ENCODE assay signal across 10 mouse cellular contexts in the genomic region with DNA sequence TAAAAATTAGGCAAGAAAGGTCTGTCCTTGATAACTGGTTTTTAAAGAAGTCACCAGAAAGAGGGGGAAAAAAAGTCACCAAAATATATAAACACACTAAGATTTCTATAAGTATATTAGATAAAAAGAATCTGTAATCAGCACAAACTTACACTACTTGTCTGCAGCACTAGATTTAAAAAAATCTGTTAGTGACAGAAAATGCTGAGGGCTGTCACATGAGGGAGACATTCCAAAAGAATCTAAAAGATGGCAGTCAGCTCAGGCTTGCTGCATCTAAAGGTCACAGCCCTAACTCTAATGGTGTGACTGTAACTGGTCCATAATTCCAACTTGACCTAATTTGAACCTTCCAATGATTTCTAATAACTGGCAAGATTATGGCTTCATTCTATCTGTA. TPM values are rescaled to one million over a fixed set of nuclear protein-coding genes. Genes with fewer than 3 reads are reported as not detected.
DNase-seq lines count a peak whose midpoint lies in the region; ATAC-seq and TF ChIP-seq lines count a peak whose summit lies in the region.
"Had no signal": no experiment of that assay in that cellular context is flagged by ENCODE, and none has a peak within 500 bp of the region (broad histone marks: within the 10 kb centered on the region; RNA-seq: fewer than 3 reads in every experiment).

No protein-coding gene starts in this region.

- H3K4me3 ChIP-seq in heart, embryonic 11.5 days (ENCODE audit: low read depth, low read length): peak overlapping the region; percentile 85
- H3K4me3 ChIP-seq in testis, adult 2 months (ENCODE audit: control insufficient read depth, low read depth, low read length): peak overlapping the region; percentile 53; the same call in 1 of the 2 replicates
- H3K4me3 ChIP-seq in liver, embryonic 15.5 days (replicated peaks): peak overlapping the region; percentile 97

- no peak for TF ChIP-seq POLR2A in testis, adult 2 months (IDR thresholded peaks at IDR 0.05; ENCODE audit: control insufficient read depth, low read depth, low read length)

- no peak for ATAC-seq in heart, embryonic 11.5 days (replicated peaks; ENCODE audit: insufficient number of reproducible peaks, low FRiP score, low TSS enrichment)
- ATAC-seq in liver, embryonic 15.5 days (ENCODE audit: insufficient read depth): no peak
- no peak for ATAC-seq in cerebellum, adult (ENCODE audit: insufficient number of reproducible peaks, low FRiP score, low TSS enrichment)
- ATAC-seq: CD4-positive, CD25-positive, alpha-beta regulatory T cell, adult 4 months had no signal

- H3K27me3 ChIP-seq in heart, embryonic 11.5 days (ENCODE audit: control insufficient read depth, insufficient read depth, low read length): no peaks in the 10 kb centered on the region
- H3K27me3 ChIP-seq in testis, adult 2 months (ENCODE audit: control insufficient read depth, insufficient read depth, low read length): no peaks in the 10 kb centered on the region
- no peaks in the 10 kb centered on the region for H3K27me3 ChIP-seq in liver, embryonic 15.5 days

- peaks cover under 1% of the 10 kb centered on the region; the same call in 1 of the 2 replicates for H3K36me3 ChIP-seq in heart, embryonic 11.5 days (ENCODE audit: control insufficient read depth, insufficient read depth, low read length)
- H3K36me3 ChIP-seq in testis, adult 2 months (ENCODE audit: control insufficient read depth, insufficient read depth, low read length): peaks cover 3% of the 10 kb centered on the region; the same call in 1 of the 2 replicates
- H3K36me3 ChIP-seq in liver, embryonic 15.5 days (replicated peaks): peaks cover 25% of the 10 kb centered on the region

- H3K9ac ChIP-seq in heart, embryonic 11.5 days (ENCODE audit: low read depth, low read length): no peak overlapping the region; the same call in 1 of the 2 replicates
- H3K9ac ChIP-seq in liver, embryonic 15.5 days: peak overlapping the region; percentile 98

- peak overlapping the region; percentile 76 for H3K4me2 ChIP-seq in heart, embryonic 11.5 days
- H3K4me2 ChIP-seq in liver, embryonic 15.5 days: peak overlapping the region; percentile 83

- intact Hi-C loops in left cerebral cortex, postnatal 36 days (cut with DNase I): no loop called here

- no peaks in the 10 kb centered on the region for H3K9me3 ChIP-seq in heart, embryonic 11.5 days (replicated peaks; ENCODE audit: control insufficient read depth, low read length)
- no peaks in the 10 kb centered on the region for H3K9me3 ChIP-seq in liver, embryonic 15.5 days (replicated peaks)

- no peak for DNase-seq in heart, postnatal 4 days
- no peak for DNase-seq in testis, postnatal 14 days (ENCODE audit: low spot score)
- DNase-seq in frontal cortex, postnatal 36 days (ENCODE audit: low spot score in 2 of 2): no peak
- no peak for DNase-seq in left cerebral cortex, postnatal 36 days (ENCODE audit: low spot score in 2 of 2)

- no peak for TF ChIP-seq CTCF in testis, adult 2 months (IDR thresholded peaks at IDR 0.05; ENCODE audit: control insufficient read depth, insufficient read depth, insufficient replicate concordance, low read depth, low read length)

- peaks cover 34% of the 10 kb centered on the region for H3K4me1 ChIP-seq in heart, embryonic 11.5 days (ENCODE audit: control insufficient read depth, insufficient read depth, low read length)
- H3K4me1 ChIP-seq in testis, adult 2 months (ENCODE audit: control insufficient read depth, insufficient read depth, low read length): peaks cover 8% of the 10 kb centered on the region
- H3K4me1 ChIP-seq in liver, embryonic 15.5 days (replicated peaks): peaks cover 74% of the 10 kb centered on the region

- peak overlapping the region; percentile 76 for H3K27ac ChIP-seq in heart, embryonic 11.5 days (ENCODE audit: low read depth, low read length)
- H3K27ac ChIP-seq in testis, adult 2 months (ENCODE audit: control insufficient read depth, insufficient read depth, low read depth, low read length): no peak overlapping the region
- peak overlapping the region; percentile 98 for H3K27ac ChIP-seq in liver, embryonic 15.5 days (replicated peaks)

RNA-seq across cellular contexts. Expression of a gene that starts 2.0 kb away (rescaled TPM):
- 53.1 and 54.7 TPM in 2 replicates for polyA plus RNA-seq in heart, embryonic 11.5 days (2014; fragmentation: Nextera tagmentation; extraction: Ambion mirVana)
- 10 to 100 TPM; 25.2 to 27.3 TPM for total RNA-seq in heart, postnatal 4 days (2021)
- 143 and 168 TPM in 2 replicates for polyA plus RNA-seq in testis, adult 2 months (2012; rRNA removed)
- polyA plus RNA-seq in liver, embryonic 15.5 days (2015; fragmentation: Nextera tagmentation; extraction: Ambion mirVana): 40.6 and 45.1 TPM in 2 replicates
- 10 to 100 TPM; 28.3 to 31.6 TPM for total RNA-seq in left cerebral cortex, postnatal 36 days (2021)

RNA-seq across cellular contexts. Expression of a gene that starts 2.2 kb away (rescaled TPM):
- 18.1 and 18.7 TPM in 2 replicates for polyA plus RNA-seq in heart, embryonic 11.5 days (2014; fragmentation: Nextera tagmentation; extraction: Ambion mirVana)
- 1 to 10 TPM; 9.1 to 9.9 TPM for total RNA-seq in heart, postnatal 4 days (2021)
- 226 and 236 TPM in 2 replicates for polyA plus RNA-seq in testis, adult 2 months (2012; rRNA removed)
- 9.2 and 10.8 TPM in 2 replicates for polyA plus RNA-seq in liver, embryonic 15.5 days (2015; fragmentation: Nextera tagmentation; extraction: Ambion mirVana)
- 10 to 100 TPM; 11.5 to 14.9 TPM for total RNA-seq in left cerebral cortex, postnatal 36 days (2021)

RNA-seq across cellular contexts. Expression of a gene that starts 27.8 kb away (rescaled TPM):
- polyA plus RNA-seq in heart, embryonic 11.5 days (2014; fragmentation: Nextera tagmentation; extraction: Ambion mirVana): 0.23 and 0.30 TPM in 2 replicates
- not detected for total RNA-seq in heart, postnatal 4 days (2021)
- 74.1 and 80.7 TPM in 2 replicates for polyA plus RNA-seq in testis, adult 2 months (2012; rRNA removed)
- polyA plus RNA-seq in liver, embryonic 15.5 days (2015; fragmentation: Nextera tagmentation; extraction: Ambion mirVana): not detected in 2 replicates
- not detected for total RNA-seq in left cerebral cortex, postnatal 36 days (2021)
- total RNA-seq: layer of hippocampus, postnatal 10 days had no signal

RNA-seq across cellular contexts. Expression of a gene that starts 32.1 kb away (rescaled TPM):
- 17.1 and 18.7 TPM in 2 replicates for polyA plus RNA-seq in heart, embryonic 11.5 days (2014; fragmentation: Nextera tagmentation; extraction: Ambion mirVana)
- total RNA-seq in heart, postnatal 4 days (2021): 1 to 10 TPM; 8.2 to 9.5 TPM
- 8.1 and 8.9 TPM in 2 replicates for polyA plus RNA-seq in testis, adult 2 months (2012; rRNA removed)
- polyA plus RNA-seq in liver, embryonic 15.5 days (2015; fragmentation: Nextera tagmentation; extraction: Ambion mirVana): 12.4 and 14.5 TPM in 2 replicates
- total RNA-seq in left cerebral cortex, postnatal 36 days (2021): 10 to 100 TPM; 13.6 to 15.9 TPM

RNA-seq across cellular contexts. Expression of a gene that starts 33.0 kb away (rescaled TPM):
- polyA plus RNA-seq in heart, embryonic 11.5 days (2014; fragmentation: Nextera tagmentation; extraction: Ambion mirVana): 19.2 and 19.4 TPM in 2 replicates
- total RNA-seq in heart, postnatal 4 days (2021): 10 to 100 TPM; 17.5 to 19.5 TPM
- 50.2 and 58.0 TPM in 2 replicates for polyA plus RNA-seq in testis, adult 2 months (2012; rRNA removed)
- 14.9 and 15.0 TPM in 2 replicates for polyA plus RNA-seq in liver, embryonic 15.5 days (2015; fragmentation: Nextera tagmentation; extraction: Ambion mirVana)
- total RNA-seq in left cerebral cortex, postnatal 36 days (2021): 10 to 100 TPM; 42.8 to 47.8 TPM

Comparison
In these comparisons a context has a peak if more than half of its experiments do, and no peak if none do; other contexts are left out.
1. RNA of a gene that starts 2.2 kb away (polyA plus RNA-seq): 226 to 236 TPM in testis, adult 2 months; 18.1 to 18.7 TPM in heart, embryonic 11.5 days and 9.2 to 10.8 TPM in liver, embryonic 15.5 days; every median in the first group is over 10 times any median in the second.
2. RNA of a gene that starts 27.8 kb away (polyA plus RNA-seq): 74.1 to 80.7 TPM in testis, adult 2 months; 0.23 to 0.30 TPM in heart, embryonic 11.5 days and not detected in liver, embryonic 15.5 days; every median in the first group is over 10 times any median in the second.
3. Peak in every context shown above with its lines, with median percentiles within 50 percentile points of each other: H3K4me3 ChIP-seq.